Mouse (Mus musculus): ENCODE measurements around the gene Adamtsl3.
A peak's percentile ranks its signal among the peaks of the same experiment; 100 is the strongest.

Gene Adamtsl3

GRCm38 (mm10) chr7:82502511-82502910, 167.0 kb downstream of the Adamtsl3 start:
- DNase-seq (ENCODE audit: low spot score), result no peak

GRCm38 (mm10) chr7:82504101-82504500, 168.6 kb downstream of the Adamtsl3 start:
- DNase-seq (ENCODE audit: low spot score), result peak; percentile 78

DNA sequence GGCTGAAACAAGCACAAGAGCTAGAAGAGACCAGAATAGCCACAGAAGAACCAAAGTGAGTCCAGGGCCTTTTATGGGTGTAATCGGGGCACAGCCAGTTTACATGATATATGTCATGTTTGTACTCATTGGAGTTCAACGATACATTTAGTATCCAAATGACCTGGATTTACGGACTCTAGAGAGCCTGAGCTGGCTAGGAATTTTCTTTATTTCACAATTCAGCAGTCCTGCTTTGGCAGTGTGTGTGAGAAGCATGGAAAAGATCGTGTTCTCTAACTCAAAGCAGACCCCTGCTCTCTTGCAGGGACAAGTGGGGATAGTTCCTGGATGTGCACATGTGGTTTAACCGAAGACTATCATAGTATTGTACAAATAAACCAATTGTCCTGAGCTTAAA, 195.1 kb downstream of the Adamtsl3 start:
- DNase-seq (ENCODE audit: low spot score), result no peak

GRCm38 (mm10) chr7:82531376-82531775, 195.9 kb downstream of the Adamtsl3 start:
- no peak for DNase-seq (ENCODE audit: low spot score)

DNA sequence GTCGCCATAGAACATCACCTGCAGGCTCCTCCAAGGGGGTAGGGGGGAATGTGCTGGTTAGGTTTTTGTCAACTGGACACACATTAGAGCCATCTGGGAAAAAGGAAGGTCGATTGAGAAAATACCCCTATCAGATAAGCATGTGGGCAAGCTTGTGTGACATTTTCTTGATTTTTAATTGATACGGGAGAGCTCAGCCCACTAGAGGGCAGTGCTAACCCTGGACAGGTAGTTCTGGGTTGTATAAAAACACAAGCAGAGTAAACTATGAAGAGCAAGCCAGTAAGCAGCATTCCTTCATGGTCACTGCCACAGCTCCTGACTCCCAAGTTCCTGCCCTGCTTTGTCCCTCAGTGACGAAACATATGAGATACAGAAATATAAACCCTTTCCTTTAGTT, 197.7 kb downstream of the Adamtsl3 start:
- no peak for DNase-seq (ENCODE audit: low spot score)

GRCm38 (mm10) chr7:82533747-82534504, 198.4 kb downstream of the Adamtsl3 start:
- peak; percentile 52 for DNase-seq (ENCODE audit: low spot score)

- DNase-seq (ENCODE audit: low spot score), result no peak
Measured at GRCm38 (mm10) chr7:82544390-82544919, 209.0 kb downstream of the Adamtsl3 start.

- DNase-seq (ENCODE audit: low spot score), result no peak
Measured at GRCm38 (mm10) chr7:82552005-82552404, 216.5 kb downstream of the Adamtsl3 start.

GRCm38 (mm10) chr7:82555803-82556202, 220.3 kb downstream of the Adamtsl3 start:
- no peak for DNase-seq (ENCODE audit: low spot score)

- DNase-seq (ENCODE audit: low spot score), result no peak
Measured at GRCm38 (mm10) chr7:82556417-82556816, 220.9 kb downstream of the Adamtsl3 start.

GRCm38 (mm10) chr7:82557111-82557510, 221.6 kb downstream of the Adamtsl3 start:
- DNase-seq (ENCODE audit: low spot score), result peak; percentile 41

GRCm38 (mm10) chr7:82566688-82567087, 231.2 kb downstream of the Adamtsl3 start:
- no peak for DNase-seq (ENCODE audit: low spot score)

DNA sequence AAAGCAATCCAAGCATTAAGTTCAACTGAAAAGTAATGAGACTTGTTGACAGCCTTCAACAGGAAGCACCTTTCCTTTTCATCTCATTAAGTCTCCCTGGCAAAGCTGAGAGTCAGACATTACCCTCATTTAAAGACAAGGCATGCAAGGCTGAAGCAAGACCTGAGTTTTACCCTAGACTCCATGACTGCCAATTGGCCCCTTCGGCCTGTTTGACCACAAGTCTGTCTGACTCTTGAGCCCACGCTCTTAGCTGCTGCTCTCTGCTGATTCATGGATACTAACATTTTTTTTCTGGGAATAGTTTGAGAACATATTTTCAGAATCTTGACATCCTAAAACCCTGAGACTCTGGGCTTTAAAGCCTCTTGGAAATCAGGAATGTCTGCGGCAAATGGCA, 232.3 kb downstream of the Adamtsl3 start:
- DNase-seq (ENCODE audit: low spot score), result no peak

GRCm38 (mm10) chr7:82572981-82573380, 237.5 kb downstream of the Adamtsl3 start:
- DNase-seq (ENCODE audit: low spot score), result no peak

GRCm38 (mm10) chr7:82580007-82580406, 244.5 kb downstream of the Adamtsl3 start:
- DNase-seq (ENCODE audit: low spot score), result no peak

DNA sequence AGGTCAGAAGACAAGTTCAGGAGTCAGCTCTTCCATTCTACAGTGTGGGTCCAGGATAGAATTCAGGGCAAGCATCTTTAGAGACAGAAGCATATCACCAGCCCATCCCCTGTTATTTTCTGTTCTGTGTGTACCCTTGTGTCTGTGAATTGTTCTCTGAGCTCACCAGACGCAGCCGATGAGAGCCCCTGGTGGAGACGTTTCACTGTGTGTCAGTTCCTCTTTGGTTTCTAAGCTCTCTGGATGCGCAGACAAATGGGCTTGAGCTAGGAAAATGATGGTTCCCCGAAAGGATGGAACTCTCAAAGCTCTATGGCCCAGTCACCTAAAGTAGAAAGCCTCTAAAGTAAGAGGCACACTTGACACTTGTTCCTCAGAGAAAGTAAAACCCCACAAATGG, 246.3 kb downstream of the Adamtsl3 start:
- DNase-seq (ENCODE audit: low spot score), result no peak

- DNase-seq (ENCODE audit: low spot score), result no peak
Measured at GRCm38 (mm10) chr7:82582534-82582933, 247.0 kb downstream of the Adamtsl3 start.

DNA sequence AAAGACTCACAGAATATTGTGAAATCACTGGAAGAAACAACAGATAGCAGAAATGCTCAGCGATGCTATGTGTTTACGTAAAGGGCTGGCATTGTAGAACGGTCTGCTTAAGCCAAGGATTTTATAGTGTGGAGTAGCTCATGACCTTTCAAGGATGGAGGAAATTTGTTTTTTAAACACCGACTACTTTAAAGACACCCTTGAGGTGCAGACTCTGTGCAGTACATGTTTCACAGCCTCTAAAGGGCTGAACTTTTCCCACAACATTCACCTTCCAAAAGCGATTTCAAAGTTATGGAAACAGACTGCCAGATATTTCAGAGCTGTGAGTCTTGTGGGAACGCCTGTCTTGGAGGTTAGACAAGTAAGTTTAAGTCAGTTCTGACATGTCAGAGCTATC, 255.4 kb downstream of the Adamtsl3 start:
- no peak for DNase-seq (ENCODE audit: low spot score)

DNA sequence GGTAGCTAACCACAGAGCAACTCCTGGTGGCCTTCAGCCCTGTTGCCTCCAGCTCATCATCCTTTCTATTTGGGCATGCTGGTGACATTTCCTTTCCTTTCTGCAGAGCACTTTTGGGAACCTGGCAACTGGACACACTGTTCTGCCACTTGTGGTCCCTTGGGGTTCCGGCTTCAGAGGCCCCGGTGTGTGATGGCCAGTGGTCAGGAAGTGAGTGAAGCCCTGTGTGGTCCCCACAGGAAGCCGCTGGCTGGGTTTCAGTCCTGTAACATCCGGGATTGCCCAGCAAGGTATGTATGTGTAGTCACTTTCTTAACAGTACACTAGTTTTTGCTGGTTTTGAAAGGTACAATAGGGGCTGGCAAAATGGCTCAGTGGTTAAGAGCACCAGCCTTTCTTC, 266.5 kb downstream of the Adamtsl3 start:
- DNase-seq (ENCODE audit: low spot score), result no peak

GRCm38 (mm10) chr7:82605425-82605824, 269.9 kb downstream of the Adamtsl3 start:
- DNase-seq (ENCODE audit: low spot score), result no peak

GRCm38 (mm10) chr7:82609629-82610028, 274.1 kb downstream of the Adamtsl3 start:
- peak; percentile 54 for DNase-seq (ENCODE audit: low spot score)

GRCm38 (mm10) chr7:82625342-82625741, 289.8 kb downstream of the Adamtsl3 start:
- DNase-seq (ENCODE audit: low spot score), result peak; percentile 87

GRCm38 (mm10) chr7:82647183-82647582, 311.7 kb downstream of the Adamtsl3 start:
- no peak for DNase-seq (ENCODE audit: low spot score)

DNA sequence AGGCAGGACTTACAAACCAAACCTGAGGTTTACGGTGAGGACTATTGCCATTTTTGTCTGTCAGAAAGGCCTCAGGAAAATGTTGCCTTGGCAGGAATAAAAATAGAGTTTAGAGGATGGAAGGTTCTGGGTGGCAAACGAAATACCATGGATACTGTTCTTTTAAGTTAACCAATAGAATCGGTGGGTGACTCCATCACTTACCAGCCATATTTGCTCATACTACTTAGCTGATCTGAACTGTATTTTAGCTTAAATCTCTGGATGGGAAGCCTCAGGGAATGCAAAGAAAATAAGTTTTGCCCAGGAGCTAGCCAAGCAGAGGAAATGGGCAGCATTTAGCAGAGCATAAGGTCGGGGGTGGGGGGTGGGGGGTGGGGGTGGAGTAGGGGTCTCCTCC, 312.4 kb downstream of the Adamtsl3 start:
- no peak for DNase-seq (ENCODE audit: low spot score)
